Mouse (Mus musculus) heart, postnatal 4 days (tissue): ENCODE results near the gene Scfd1. TPM values are rescaled to one million over a fixed set of nuclear protein-coding genes. Genes with fewer than 3 reads are reported as not detected.

Source experiments
- DNase-seq: peaks from one replicate; pipeline ENCODE4 v3.0.0; 2021
- total RNA-seq, 2 experiments: library from RNA; stranded (reverse); gene quantifications; 2 replicates each; pipeline ENCODE4 v1.2.3; 2021

Scfd1 gene
- 10 to 100 TPM; 40.4 to 40.7 TPM for total RNA-seq

DNA sequence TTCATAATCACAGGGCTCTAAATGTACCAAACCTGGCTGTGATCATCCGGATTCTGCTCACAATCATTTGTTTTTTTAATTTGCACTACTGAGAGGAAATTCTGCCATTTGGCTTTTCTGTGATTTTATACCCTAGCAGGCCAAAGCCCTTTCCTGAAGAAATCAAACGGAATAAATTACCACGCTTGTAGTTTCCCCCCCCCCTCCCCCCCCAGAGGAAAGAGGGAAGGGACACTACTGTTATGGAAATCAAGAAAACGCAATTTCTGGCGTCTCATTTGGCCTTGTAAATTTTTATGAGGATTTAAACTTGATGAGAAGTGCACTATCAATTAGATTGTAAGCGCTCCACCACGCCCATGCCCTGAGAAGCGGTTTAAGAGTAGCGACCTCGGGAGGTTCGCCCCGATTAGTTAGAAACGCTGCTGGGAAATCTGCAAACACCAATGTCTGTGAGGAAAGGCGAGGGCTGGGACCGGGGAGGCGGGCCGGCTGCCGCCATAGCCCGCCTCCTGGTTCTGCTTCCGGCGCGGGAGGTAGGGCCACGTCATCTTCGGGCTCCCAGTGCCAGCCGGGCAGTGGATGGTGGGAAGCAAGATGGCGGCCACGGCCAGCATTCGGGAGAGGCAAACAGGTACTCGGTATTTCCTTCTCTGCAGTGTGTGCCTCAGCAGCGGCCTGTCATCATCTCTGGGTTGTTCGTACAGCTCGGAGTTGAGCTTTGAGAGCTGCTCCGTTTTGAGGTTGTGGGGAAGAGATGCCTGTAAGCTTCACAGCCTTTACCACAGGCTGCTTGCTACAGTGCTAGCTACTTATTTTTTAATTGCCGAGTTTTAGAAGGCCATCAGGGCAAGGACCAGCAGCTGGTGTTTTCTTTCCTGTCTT lies at the start of gene Scfd1:
Gene Scfd1, plus strand, starts transcription at position 508 of the 885 bp plus-strand sequence.
- peak; percentile 94 for DNase-seq

DNA sequence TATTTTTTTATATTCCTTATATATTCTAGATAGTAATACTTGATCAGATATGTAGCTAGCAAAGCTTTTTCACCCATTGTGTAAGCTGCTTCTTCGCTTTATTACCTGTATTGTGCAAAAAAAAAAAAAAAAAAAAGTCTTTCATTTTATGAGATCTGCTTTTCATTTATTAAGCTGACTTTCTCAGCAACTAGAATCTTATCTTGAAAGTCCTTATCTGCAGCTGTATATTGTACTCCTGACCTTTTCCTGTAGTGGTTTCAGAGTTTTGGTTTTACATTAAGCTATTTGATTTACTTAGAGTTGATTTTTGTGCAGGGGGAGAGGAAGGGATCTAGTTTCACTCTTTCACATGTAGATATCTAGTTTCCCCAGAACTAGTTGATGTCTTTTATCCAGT lies 40.3 kb upstream of the Scfd1 start:
- no peak for DNase-seq

DNA sequence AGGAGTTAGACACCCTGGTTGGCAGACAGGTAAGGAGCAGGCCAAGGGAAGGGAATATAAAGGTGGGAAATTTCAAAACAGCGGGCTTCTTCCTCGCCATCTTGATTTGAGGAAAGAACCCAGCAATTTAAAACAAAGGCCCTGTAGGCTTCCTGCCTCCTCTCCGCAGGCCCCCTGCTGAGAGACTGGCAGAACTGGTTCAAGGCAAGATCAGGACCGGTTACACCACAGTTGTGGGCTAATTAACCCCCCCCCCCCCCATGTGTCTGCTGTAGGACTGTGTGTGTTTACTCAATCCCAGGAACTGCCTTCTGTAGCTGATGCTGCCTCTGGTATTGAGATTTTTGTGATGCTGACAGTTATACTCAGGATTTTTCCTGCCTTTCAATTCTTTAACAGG lies 31.2 kb upstream of the Scfd1 start:
- DNase-seq: no peak

DNA sequence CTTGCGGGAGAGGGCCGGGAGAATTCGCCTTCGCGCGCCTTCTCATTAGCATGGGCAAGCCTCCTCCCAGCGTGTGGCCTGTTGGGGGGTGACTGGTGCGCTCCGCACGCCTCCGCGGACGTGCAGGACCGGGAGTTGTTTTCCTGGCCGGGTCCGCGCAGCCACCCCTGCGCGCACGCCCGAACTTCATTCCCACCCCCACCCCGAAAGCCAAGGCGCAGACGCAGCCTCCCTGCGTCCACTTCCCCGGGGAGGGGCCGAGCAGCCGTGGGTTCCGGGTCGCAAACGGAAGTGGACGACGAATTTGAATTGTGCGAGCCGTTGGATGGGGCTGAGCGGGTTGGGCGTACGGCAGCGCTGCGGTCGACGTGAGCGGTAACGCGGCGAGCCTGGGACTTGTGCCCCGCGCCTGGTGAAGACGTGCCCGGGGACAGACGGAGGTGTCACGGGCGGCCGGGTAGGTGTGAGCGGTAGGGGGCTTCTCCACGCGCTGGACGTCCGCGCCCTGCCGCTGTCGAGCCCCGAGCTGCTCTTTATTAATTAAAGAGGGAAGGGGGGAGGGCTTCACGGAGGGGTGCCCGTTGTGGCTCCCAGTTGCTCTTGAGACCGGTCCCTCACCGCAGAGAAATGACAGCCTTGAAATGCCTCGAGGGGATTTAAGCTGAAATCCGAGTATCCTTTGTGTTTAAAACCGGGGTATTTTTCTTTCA lies 29.2 kb upstream of the Scfd1 start, which contains the start of gene G2e3:
Gene G2e3, plus strand, starts transcription at position 74 of the 710 bp plus-strand sequence.
- DNase-seq: peak; percentile 92

DNA sequence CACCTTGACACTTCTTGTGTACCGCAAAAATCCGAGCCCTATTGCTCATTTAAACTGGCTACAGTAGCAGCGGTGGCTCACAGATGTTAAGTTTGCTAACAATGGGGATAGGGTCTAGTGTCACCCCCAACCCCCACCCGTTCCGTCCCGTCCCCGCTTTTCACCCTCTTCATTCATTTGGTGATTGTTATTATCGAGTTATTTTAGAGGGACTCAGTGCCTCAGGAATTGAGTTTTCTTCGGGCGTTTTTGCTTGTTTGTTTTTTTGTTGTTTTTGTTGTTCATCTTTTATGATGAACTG lies 28.7 kb upstream of the Scfd1 start:
- DNase-seq: no peak

DNA sequence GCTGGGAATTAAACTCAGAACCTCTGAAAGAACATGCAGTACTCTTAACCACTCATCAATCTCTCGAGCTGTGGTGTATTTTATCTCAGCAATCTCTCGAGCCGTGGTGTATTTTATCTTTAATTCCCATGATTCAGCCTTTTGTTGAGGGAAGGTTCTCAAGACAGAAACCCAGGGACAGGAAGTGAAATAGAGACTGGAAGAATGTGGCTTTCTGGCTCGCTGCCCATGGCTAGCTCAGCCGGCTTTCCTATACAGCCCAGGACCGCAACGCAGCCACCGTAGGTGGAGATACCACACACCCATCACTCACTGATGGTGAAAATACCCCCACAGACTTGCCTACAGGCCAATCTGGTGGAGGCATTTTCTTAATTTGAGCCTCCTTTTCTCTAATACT lies 22.0 kb upstream of the Scfd1 start:
- peak; percentile 23 for DNase-seq

DNA sequence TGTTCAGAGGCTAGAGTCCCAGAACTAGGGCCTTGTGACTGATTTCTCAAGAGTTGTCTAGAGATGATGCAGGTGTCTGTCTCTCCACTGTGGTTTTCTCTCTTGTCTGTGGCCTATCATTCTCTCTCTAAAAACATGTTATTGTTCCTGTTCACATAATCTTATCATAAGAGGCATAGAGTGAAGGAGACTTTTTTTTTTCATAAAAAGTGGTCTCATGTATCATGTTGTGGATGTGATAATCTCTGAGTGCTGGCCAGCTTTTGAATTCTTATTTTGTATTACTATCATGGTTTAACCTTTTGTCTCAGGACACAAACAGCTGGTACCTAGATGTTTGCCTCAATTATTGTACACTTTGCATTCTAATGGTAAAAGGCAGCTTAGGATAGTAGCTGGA lies 16.0 kb upstream of the Scfd1 start:
- no peak for DNase-seq

DNA sequence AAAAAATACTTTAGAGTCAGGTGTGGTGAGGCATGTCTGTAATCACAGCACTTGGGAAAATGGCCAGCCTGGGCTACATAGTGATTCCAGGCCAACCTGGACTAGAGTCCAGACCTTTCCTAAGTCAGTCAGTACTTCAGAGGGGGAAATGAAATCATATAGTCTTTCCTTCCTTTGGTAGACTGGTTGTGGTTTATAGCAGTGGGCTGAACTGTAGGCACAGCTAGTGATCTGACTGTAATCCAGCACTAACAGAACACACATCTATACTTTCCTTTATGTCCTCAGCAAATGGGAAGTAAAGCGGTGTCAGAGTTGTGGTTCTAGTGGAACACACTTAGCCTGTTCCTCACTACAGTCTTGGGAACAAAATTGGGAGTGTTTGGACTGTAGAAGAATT lies 14.4 kb upstream of the Scfd1 start:
- no peak for DNase-seq

DNA sequence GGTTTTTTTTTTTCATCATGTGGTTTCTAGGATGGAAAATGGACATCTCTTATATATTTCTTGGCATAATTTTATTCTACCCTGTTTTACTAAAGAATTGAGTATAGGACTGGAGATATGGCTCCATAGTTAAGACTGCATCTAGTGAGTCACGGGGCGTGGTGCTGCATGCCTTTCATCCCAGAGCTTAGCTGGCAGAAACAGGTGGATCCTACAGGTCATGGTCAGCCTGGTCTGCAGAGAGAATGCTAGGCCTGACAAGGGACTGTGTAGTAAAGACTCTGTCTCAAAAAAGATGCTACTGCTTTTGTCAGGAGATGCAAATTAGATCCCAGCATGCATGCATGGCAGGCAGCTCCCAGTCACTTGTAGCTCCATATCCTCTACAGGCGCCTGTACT lies 8.8 kb upstream of the Scfd1 start:
- no peak for DNase-seq

DNA sequence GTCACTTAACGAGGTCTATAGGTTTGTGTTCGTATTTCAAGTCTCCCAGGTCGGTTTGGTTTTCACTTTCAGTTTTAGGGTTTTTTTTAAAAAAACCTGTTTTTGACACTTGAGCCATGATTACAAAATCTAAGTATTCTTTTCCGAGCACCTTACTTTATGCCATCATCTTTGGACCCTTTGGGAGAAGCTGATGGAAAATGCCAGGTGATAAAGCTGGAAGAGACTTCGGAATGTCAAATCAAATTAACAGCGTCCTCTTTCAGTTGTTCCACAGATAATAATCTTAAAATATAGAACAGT lies 529 bp downstream of the Scfd1 start:
- DNase-seq: no peak

DNA sequence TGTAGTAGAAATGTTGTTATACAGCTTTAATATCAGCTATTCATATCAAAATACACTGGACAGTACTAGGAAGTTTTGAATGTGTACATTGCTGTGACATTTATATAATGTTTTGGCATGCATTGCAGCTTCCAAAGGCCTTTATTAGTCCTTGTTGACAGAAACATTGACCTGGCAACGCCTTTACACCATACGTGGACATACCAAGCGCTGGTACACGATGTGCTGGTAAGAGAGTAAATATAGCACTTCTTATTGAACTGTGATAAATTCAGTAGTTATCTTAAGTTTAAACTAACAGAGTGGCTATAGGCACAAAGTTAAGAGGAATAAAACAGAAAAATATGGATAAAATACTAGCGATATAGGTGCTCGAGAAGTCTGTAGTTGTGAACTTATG lies 22.6 kb downstream of the Scfd1 start:
- DNase-seq: no peak

DNA sequence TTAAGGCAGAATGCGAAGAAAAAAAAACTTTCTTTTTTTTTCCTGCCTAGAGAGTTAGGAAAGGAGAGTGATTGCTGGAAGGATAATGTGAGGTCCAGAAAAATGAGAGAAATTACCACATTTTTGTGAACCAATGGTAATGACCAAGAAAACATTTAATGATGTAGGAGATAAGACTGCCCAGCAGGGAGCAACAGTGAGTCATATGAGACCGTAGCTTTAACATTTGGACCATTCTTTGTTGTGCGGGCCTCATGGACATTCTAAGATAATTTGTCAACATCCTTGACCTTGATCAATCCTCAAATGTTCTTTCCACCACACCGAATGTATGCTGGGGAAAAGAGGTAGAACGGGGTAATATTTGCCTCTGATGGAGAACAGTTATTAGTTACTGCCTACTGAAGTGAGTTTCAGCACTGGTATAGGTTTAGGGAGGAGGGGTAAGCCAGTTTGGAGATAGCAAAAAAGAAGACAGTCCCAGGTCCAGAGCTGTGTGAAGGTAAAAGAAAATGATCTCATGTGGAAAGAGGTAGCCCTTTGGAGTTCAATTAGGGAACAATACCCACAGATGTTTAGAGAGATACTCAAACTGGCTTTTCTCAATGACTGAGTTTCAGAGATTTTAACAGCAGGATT lies 24.9 kb downstream of the Scfd1 start:
- peak; percentile 11 for DNase-seq

DNA sequence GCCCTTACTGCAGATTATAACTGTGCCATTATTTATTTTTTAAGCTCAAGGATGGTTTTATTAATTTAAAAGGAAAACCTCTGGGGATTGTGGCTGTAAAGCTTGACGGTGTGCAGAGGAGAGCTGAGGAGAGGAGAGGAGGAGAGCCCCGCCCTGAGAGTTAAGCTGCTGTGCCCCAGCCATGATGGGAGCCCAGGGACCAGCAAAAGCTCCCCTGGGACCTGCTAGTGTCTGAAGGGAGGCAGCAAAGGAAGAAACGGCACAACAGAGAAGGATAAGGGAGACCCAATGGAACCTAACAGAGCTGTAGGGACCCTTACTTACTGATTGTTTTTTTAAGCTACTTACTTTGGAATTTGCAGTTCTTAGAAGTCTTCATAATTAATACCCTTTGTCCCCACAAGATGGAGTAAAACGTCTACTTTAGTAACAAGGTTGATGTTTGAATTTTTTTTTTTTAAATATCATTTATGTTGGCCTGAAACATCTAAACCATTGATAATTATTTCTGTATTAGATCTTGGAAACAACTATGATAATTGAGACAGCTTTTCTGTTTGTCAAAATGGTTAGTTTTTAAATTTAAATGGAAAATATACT lies 26.8 kb downstream of the Scfd1 start:
- no peak for DNase-seq

DNA sequence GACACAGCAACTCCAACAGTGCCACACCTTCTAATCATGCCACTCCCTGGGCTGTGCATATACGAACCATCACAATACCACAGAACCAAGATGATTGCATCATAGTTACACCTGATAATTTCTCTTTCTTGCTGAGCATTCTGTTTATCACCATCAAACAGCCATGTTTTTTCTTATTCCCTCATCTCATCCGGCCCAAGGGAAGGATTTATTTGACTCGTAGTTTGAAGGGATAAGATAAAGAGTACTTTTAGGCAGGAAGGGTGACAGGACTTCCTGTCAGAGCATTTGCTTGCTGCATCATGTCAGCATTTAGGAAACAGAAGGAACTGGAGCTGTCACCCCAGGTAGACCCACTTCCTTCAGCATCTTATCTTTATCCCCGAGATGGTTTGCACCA lies 34.1 kb downstream of the Scfd1 start:
- DNase-seq: no peak

DNA sequence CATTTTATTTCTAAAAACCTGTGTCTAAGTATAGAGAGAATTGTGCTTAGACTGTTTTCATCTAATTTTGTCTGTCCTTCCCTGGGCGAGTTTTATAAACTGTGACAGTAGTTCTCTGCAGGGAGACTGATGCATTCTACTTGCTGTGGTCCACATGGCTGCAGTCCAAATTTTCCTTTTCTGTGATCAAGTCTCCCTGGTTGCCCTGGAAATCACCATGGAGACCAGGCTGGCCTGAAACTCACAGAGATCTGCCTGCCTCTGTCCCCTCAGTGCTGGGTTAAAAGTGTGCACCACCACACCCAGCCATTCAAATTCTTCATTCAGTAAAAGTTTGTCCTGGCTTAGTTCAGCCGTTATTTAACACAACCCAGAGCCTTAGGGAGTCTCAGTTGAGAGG lies 60.2 kb downstream of the Scfd1 start:
- no peak for DNase-seq

DNA sequence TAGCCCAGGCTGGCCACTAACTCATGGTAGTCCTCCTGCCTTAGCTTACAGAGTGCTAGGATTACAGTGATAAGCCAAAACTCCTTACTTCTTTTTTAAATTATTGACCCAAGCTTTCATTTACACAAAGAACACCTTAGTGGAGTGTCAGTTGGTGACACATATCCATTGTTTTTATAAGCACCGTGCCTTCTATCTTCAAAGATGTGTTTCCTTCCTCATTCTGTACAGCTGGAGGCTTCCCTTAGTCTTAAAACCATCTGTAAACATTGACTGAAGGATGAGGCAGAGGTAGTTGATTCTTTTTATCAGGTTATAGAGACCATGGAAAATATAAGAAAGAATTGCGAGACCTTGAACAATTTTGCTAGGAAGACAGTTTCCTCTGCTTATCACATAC lies 61.0 kb downstream of the Scfd1 start:
- DNase-seq: no peak

DNA sequence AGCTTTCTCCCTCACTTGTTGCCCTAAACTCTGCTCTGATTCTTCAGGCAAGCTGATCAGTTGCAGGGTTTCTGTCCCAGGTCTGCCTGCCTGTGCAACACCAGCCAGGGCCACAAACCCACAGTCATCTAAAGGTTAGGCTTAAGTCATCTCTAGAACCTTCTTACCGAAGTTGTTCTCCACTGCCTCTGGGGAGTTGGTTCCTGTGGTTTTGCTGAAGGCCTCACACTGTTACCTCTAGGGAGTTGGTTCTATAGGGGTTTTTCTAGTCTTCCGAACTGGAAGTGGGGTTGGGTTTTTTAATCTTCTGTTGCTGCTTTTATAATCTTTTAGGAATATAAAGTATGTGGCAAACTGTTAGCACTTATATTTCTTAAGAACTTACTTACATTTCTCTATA lies 72.0 kb downstream of the Scfd1 start:
- no peak for DNase-seq

DNA sequence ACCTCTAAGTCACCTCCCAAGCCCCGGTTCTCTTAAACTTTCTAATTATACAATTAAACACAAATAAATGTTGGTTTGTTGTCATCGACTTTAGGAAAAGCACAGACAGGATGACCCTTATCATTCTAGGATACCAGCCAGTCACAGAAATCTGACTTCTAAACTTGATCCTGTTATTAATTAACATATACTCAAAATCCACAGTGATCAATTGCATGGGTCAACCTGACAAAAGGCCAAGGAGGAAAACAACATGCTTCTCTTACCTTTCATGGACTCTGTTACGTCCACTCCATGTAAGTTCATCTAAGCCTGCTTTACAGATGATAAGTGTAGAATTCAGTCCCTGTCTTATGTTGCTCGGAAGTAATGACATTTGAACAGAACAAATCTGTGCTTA lies 93.6 kb downstream of the Scfd1 start:
- no peak for DNase-seq

DNA sequence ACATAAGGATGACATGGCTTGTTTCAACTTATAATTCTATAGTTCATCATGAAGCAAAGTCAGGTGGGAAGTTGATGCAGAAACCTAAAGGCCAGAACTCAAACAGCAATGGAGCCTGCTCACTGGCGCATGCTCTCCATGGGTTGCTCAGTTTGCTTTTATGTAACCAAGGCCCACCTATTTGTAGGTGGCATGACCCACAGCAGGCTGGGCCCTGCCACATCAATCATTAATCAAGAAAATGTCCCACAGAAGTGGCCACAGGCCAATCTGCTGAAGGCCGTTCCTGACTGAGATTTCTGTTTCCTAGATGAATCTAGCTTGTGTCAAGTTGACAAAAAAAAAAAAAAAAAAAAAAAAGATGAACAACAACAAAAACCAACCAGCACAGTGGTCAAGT lies 103.9 kb downstream of the Scfd1 start:
- DNase-seq: no peak

DNA sequence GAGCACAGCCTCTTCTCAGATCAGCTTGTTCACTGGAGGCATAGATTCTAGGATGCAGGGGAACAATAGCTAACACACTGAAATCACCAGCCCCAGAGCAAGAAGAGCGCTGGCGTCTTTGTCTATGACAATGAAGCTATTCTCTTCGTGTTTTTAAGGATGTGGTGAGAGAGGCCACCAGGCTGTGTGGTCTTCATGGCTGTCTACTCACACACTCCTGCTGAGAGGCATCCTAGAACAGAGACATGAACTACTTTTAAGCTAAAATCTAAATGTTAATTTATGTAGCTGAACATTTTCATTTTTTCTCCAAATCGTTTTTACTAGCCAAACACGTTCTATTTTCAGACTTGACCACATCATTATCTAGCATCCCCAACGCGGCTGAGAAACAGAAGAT lies 114.7 kb downstream of the Scfd1 start:
- no peak for DNase-seq

DNA sequence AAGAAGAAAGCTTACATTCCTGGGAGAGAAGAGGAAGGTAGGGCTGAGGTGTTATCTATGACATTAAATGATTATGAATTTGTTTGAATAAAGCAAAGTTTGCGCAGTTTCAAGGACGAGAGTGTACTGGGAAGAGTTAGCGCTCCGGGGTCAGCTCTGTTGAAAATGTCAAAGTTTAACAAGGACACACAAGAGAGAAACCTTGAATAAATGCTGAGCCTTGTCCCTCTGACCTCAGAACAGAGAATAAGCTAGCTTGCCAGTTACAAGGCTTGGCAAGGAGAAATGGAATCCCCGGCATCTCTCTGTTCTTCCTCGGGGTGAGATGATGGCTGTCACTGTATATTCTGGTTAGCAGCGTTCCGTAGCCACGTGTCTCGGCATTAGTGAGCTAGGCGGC lies 116.2 kb downstream of the Scfd1 start:
- no peak for DNase-seq

DNA sequence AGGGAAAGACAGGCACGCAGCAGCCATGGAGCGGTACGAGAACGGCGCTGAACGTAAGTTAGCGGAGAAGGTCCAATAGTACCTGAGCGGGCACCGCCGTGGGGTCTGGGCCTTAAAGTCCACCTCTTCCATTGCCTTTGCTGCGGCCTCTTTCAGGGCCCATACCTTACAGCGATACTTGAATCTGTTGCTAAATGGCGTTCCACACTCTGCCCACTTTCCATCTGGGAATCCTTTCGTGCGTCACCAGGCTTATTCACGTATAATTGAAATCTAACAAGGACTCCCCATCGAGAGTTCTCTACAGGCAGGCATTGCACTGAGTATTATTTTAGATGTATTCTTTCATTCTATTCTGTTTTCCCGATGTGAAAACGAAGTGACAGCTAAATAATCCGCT lies 117.3 kb downstream of the Scfd1 start:
- DNase-seq: no peak
